Mouse (Mus musculus): ENCODE measurements around the gene Rhbdd3. TPM values are rescaled to one million over a fixed set of nuclear protein-coding genes. Genes with fewer than 3 reads are reported as not detected.

Rhbdd3 gene
- polyA plus RNA-seq, 1 experiment from 2014 or later = 14.9 TPM

GRCm38 (mm10) chr11:5055945-5056938, 42.5 kb upstream of the Rhbdd3 start:
- 54% methylated on average over 23 of the region's 23 CpGs for WGBS (ENCODE audit: insufficient replicate concordance)
- TF ChIP-seq CTCF (IDR thresholded peaks at IDR 0.05; ENCODE audit: low read depth) (no peak), EP300 (IDR thresholded peaks at IDR 0.05; ENCODE audit: low read depth) (no peak)
- DNase-seq = no peak
- no peak overlapping the region for H3K27ac ChIP-seq (ENCODE audit: low read depth)
- no peaks in the 10 kb centered on the region for H3K36me3 ChIP-seq (replicated peaks; ENCODE audit: insufficient read depth, low read length)
- peaks cover 56% of the 10 kb centered on the region for H3K27me3 ChIP-seq (ENCODE audit: insufficient read depth, low read length)
- H3K9me3 ChIP-seq (ENCODE audit: low read length) = no peaks in the 10 kb centered on the region
- no peak overlapping the region for H3K4me2 ChIP-seq (ENCODE audit: low read depth, low read length)
- ATAC-seq = no peak
- peaks cover 29% of the 10 kb centered on the region for H3K4me1 ChIP-seq (ENCODE audit: insufficient read depth)
- no peak overlapping the region for H3K9ac ChIP-seq (replicated peaks)
- no peak overlapping the region for H3K4me3 ChIP-seq (ENCODE audit: low read depth, low read length)

GRCm38 (mm10) chr11:5057064-5057463, 41.7 kb upstream of the Rhbdd3 start:
- ATAC-seq = no peak
- no peak overlapping the region for H3K4me3 ChIP-seq (ENCODE audit: low read depth, low read length)
- H3K4me1 ChIP-seq (ENCODE audit: insufficient read depth) = peaks cover 36% of the 10 kb centered on the region
- 68% methylated on average over 8 of the region's 8 CpGs for WGBS (ENCODE audit: insufficient replicate concordance)
- TF ChIP-seq CTCF (IDR thresholded peaks at IDR 0.05; ENCODE audit: low read depth) = no peak
- TF ChIP-seq EP300 (IDR thresholded peaks at IDR 0.05; ENCODE audit: low read depth) = no peak
- no peak for DNase-seq
- no peak overlapping the region for H3K27ac ChIP-seq (ENCODE audit: low read depth)
- no peak overlapping the region for H3K9ac ChIP-seq (replicated peaks)
- no peaks in the 10 kb centered on the region for H3K36me3 ChIP-seq (replicated peaks; ENCODE audit: insufficient read depth, low read length)
- no peak overlapping the region for H3K4me2 ChIP-seq (ENCODE audit: low read depth, low read length)
- peaks cover 64% of the 10 kb centered on the region for H3K27me3 ChIP-seq (ENCODE audit: insufficient read depth, low read length)
- H3K9me3 ChIP-seq (ENCODE audit: low read length) = no peaks in the 10 kb centered on the region

GRCm38 (mm10) chr11:5057541-5057855, 41.2 kb upstream of the Rhbdd3 start:
- H3K4me1 ChIP-seq (ENCODE audit: insufficient read depth) = peaks cover 40% of the 10 kb centered on the region
- no peak for DNase-seq
- no peak overlapping the region; the same call in 1 of the 2 replicates for H3K9ac ChIP-seq (replicated peaks)
- H3K4me3 ChIP-seq (ENCODE audit: low read depth, low read length) = peak overlapping the region; percentile 50
- 24% methylated on average over 8 of the region's 8 CpGs for WGBS (ENCODE audit: insufficient replicate concordance)
- TF ChIP-seq EP300 (IDR thresholded peaks at IDR 0.05; ENCODE audit: low read depth) = no peak
- TF ChIP-seq CTCF (IDR thresholded peaks at IDR 0.05; ENCODE audit: low read depth) = no peak
- no peaks in the 10 kb centered on the region for H3K36me3 ChIP-seq (replicated peaks; ENCODE audit: insufficient read depth, low read length)
- no peaks in the 10 kb centered on the region for H3K9me3 ChIP-seq (ENCODE audit: low read length)
- no peak overlapping the region for H3K27ac ChIP-seq (ENCODE audit: low read depth)
- H3K27me3 ChIP-seq (ENCODE audit: insufficient read depth, low read length) = peaks cover 69% of the 10 kb centered on the region
- no peak for ATAC-seq
- peak overlapping the region; percentile 82 for H3K4me2 ChIP-seq (ENCODE audit: low read depth, low read length)

- no peak for ATAC-seq
- H3K4me3 ChIP-seq (ENCODE audit: low read depth, low read length) = peak within 1 kb of the TSS; percentile 50
- H3K4me1 ChIP-seq (ENCODE audit: insufficient read depth) = peaks cover 41% of the 10 kb centered on the region
- no peaks in the 10 kb centered on the region for H3K9me3 ChIP-seq (ENCODE audit: low read length)
- H3K27ac ChIP-seq (ENCODE audit: low read depth) = no peak within 1 kb of the TSS
- WGBS (ENCODE audit: insufficient replicate concordance) = 3% methylated on average over 69 of the region's 77 CpGs
- H3K27me3 ChIP-seq (ENCODE audit: insufficient read depth, low read length) = peaks cover 74% of the 10 kb centered on the region
- peak within 1 kb of the TSS; percentile 82 for H3K4me2 ChIP-seq (ENCODE audit: low read depth, low read length)
- peak within 1 kb of the TSS; percentile 47 for H3K9ac ChIP-seq (replicated peaks)
- peak; percentile 64 for DNase-seq
- H3K36me3 ChIP-seq (replicated peaks; ENCODE audit: insufficient read depth, low read length) = no peaks in the 10 kb centered on the region
- no peak for TF ChIP-seq CTCF (IDR thresholded peaks at IDR 0.05; ENCODE audit: low read depth)
- TF ChIP-seq EP300 (IDR thresholded peaks at IDR 0.05; ENCODE audit: low read depth) = no peak
Measured at GRCm38 (mm10) chr11:5057856-5058641, 40.7 kb upstream of the Rhbdd3 start, which contains the start of gene Rasl10a. Rasl10a (plus strand) TSS chr11:5058128.

- ATAC-seq (no peak), DNase-seq (no peak)
- H3K9me3 ChIP-seq (ENCODE audit: low read length) = no peaks in the 10 kb centered on the region
- no peak overlapping the region for H3K27ac ChIP-seq (ENCODE audit: low read depth)
- H3K27me3 ChIP-seq (ENCODE audit: insufficient read depth, low read length) = peaks cover 82% of the 10 kb centered on the region
- H3K4me2 ChIP-seq (ENCODE audit: low read depth, low read length) = no peak overlapping the region; the same call in 1 of the 2 replicates
- TF ChIP-seq EP300 (IDR thresholded peaks at IDR 0.05; ENCODE audit: low read depth) = no peak
- TF ChIP-seq CTCF (IDR thresholded peaks at IDR 0.05; ENCODE audit: low read depth) = no peak
- WGBS (ENCODE audit: insufficient replicate concordance) = 28% methylated on average over 9 of the region's 9 CpGs
- no peaks in the 10 kb centered on the region for H3K36me3 ChIP-seq (replicated peaks; ENCODE audit: insufficient read depth, low read length)
- H3K4me3 ChIP-seq (ENCODE audit: low read depth, low read length) = no peak overlapping the region
- H3K9ac ChIP-seq (replicated peaks) = no peak overlapping the region
- peaks cover 41% of the 10 kb centered on the region for H3K4me1 ChIP-seq (ENCODE audit: insufficient read depth)
Measured at GRCm38 (mm10) chr11:5058783-5059182, 39.9 kb upstream of the Rhbdd3 start.

- 30% methylated on average over 14 of the region's 14 CpGs for WGBS (ENCODE audit: insufficient replicate concordance)
- Histone ChIP-seq H3K9ac (replicated peaks) (no peak overlapping the region), H3K27ac (ENCODE audit: low read depth) (no peak overlapping the region), H3K4me1 (ENCODE audit: insufficient read depth) (peaks cover 45% of the 10 kb centered on the region), H3K9me3 (ENCODE audit: low read length) (no peaks in the 10 kb centered on the region), H3K36me3 (replicated peaks; ENCODE audit: insufficient read depth, low read length) (no peaks in the 10 kb centered on the region), H3K4me3 (ENCODE audit: low read depth, low read length) (0 out of 2 replicates have a peak overlapping the region, but pooled peaks have one; percentile 13), H3K4me2 (ENCODE audit: low read depth, low read length) (no peak overlapping the region), H3K27me3 (ENCODE audit: insufficient read depth, low read length) (peaks cover 86% of the 10 kb centered on the region)
- ATAC-seq (no peak), DNase-seq (no peak)
- TF ChIP-seq EP300 (IDR thresholded peaks at IDR 0.05; ENCODE audit: low read depth) = no peak
Measured at GRCm38 (mm10) chr11:5059230-5059629, 39.5 kb upstream of the Rhbdd3 start.

All from liver, postnatal 0 days (tissue).